Mouse (Mus musculus) C2C12 (cell line): Measurements from ENCODE around the gene Ubtf. TPM values are rescaled to one million over a fixed set of nuclear protein-coding genes. Genes with fewer than 3 reads are reported as not detected.

Experiments
- H3K27me3 ChIP-seq: one replicate; pipeline ENCODE4 v1.6.1; 2011; ENCODE audit not compliant: control insufficient read depth, insufficient read depth, insufficient read length
- H3K36me3 ChIP-seq: one replicate; pipeline ENCODE4 v1.6.1; 2011; ENCODE audit not compliant: control insufficient read depth, insufficient read depth
- H3K4me3 ChIP-seq: one replicate; pipeline ENCODE4 v1.5.1; 2011; ENCODE audit warnings: mild to moderate bottlenecking, control low read depth; ENCODE audit not compliant: poor library complexity, insufficient read depth, severe bottlenecking
- H3K79me2 ChIP-seq: one replicate; pipeline ENCODE4 v1.6.1; 2011; ENCODE audit not compliant: control insufficient read depth, insufficient read depth
- H3K79me3 ChIP-seq: one replicate; pipeline ENCODE4 v1.6.1; 2011; ENCODE audit warnings: low read depth, control low read depth
- H3ac ChIP-seq: one replicate; pipeline ENCODE3; 2011; ENCODE audit warnings: low read depth; ENCODE audit not compliant: control insufficient read depth, insufficient read length
- CEBPB ChIP-seq: IDR thresholded peaks from one replicate; pipeline ENCODE4 v1.6.1; 2011; ENCODE audit warnings: low read depth, mild to moderate bottlenecking, control low read depth, moderate library complexity
- CTCF ChIP-seq: IDR thresholded peaks from one replicate; pipeline ENCODE4 v1.5.1; 2011; ENCODE audit not compliant: control insufficient read depth, insufficient read depth, insufficient read length
- FOSL1 ChIP-seq: IDR thresholded peaks from one replicate; pipeline ENCODE4 v1.8.0; 2011; ENCODE audit warnings: mild to moderate bottlenecking, low read length; ENCODE audit not compliant: poor library complexity, insufficient read depth, severe bottlenecking
- MAX ChIP-seq: IDR thresholded peaks from one replicate; pipeline ENCODE4 v1.6.1; 2011; ENCODE audit warnings: mild to moderate bottlenecking, control low read depth
- MYOD1 ChIP-seq: IDR thresholded peaks from one replicate; pipeline ENCODE4 v1.6.1; 2011; ENCODE audit warnings: low read depth; ENCODE audit not compliant: control insufficient read depth, insufficient read length
- MYOG ChIP-seq: IDR thresholded peaks from one replicate; pipeline ENCODE4 v1.6.1; 2011; ENCODE audit not compliant: control insufficient read depth, insufficient read length; ENCODE audit errors: extremely low read depth
- USF1 ChIP-seq: IDR thresholded peaks from one replicate; pipeline ENCODE4 v1.6.1; 2011; ENCODE audit warnings: low read depth, mild to moderate bottlenecking, control low read depth, moderate library complexity
- polyA plus RNA-seq: library from polyadenylated mRNA; unstranded; fragments of >200 nt; fragmentation: generic; extraction: Trizol; gene quantifications from one replicate; pipeline ENCODE4 v1.2.1, GENCODE M21; 2012; ENCODE audit warnings: missing spikeins

Ubtf gene
- polyA plus RNA-seq, 1 experiment, result 70.2 TPM

GRCm38 (mm10) chr11:102348771-102349170, 29.2 kb upstream of the Ubtf start:
- Histone ChIP-seq H3K4me3 (no peak overlapping the region), H3K79me2 (no peaks in the 10 kb centered on the region), H3K79me3 (no peaks in the 10 kb centered on the region), H3K36me3 (no peaks in the 10 kb centered on the region), H3K27me3 (peaks cover 75% of the 10 kb centered on the region), H3ac (no peak overlapping the region)
- TF ChIP-seq CTCF (no peak), FOSL1 (no peak), USF1 (no peak), MAX (no peak), MYOD1 (no peak), MYOG (no peak), CEBPB (no peak)

- H3K79me2 ChIP-seq, result no peaks in the 10 kb centered on the region
- peaks cover 73% of the 10 kb centered on the region for H3K27me3 ChIP-seq
- H3ac ChIP-seq, result no peak overlapping the region
- no peak overlapping the region for H3K4me3 ChIP-seq
- TF ChIP-seq MYOD1 (no peak), FOSL1 (no peak), CTCF (no peak), MAX (no peak), CEBPB (no peak), USF1 (no peak), MYOG (no peak)
- H3K79me3 ChIP-seq, result no peaks in the 10 kb centered on the region
- H3K36me3 ChIP-seq, result no peaks in the 10 kb centered on the region
Observed at GRCm38 (mm10) chr11:102348101-102348585, 28.6 kb upstream of the Ubtf start.

- Histone ChIP-seq H3K79me2 (no peaks in the 10 kb centered on the region), H3ac (no peak overlapping the region), H3K36me3 (no peaks in the 10 kb centered on the region), H3K27me3 (peaks cover 73% of the 10 kb centered on the region), H3K4me3 (no peak overlapping the region), H3K79me3 (no peaks in the 10 kb centered on the region)
- TF ChIP-seq MYOD1 (no peak), USF1 (no peak), FOSL1 (no peak), MAX (no peak), CTCF (no peak)
Observed at GRCm38 (mm10) chr11:102347683-102348082, 28.1 kb upstream of the Ubtf start.

GRCm38 (mm10) chr11:102346926-102347325, 27.4 kb upstream of the Ubtf start:
- TF ChIP-seq CEBPB, result no peak
- TF ChIP-seq USF1, result no peak
- TF ChIP-seq MYOD1, result no peak
- TF ChIP-seq CTCF, result no peak
- Histone ChIP-seq H3K4me3 (no peak overlapping the region), H3K79me2 (no peaks in the 10 kb centered on the region), H3K36me3 (no peaks in the 10 kb centered on the region), H3K27me3 (peaks cover 70% of the 10 kb centered on the region), H3ac (no peak overlapping the region), H3K79me3 (no peaks in the 10 kb centered on the region)

- no peaks in the 10 kb centered on the region for H3K79me2 ChIP-seq
- no peaks in the 10 kb centered on the region for H3K79me3 ChIP-seq
- TF ChIP-seq MYOD1 (no peak), MYOG (no peak), CTCF (no peak), CEBPB (no peak), USF1 (no peak), FOSL1 (no peak)
- H3K27me3 ChIP-seq, result peaks cover 48% of the 10 kb centered on the region
- no peaks in the 10 kb centered on the region for H3K36me3 ChIP-seq
- H3ac ChIP-seq, result no peak overlapping the region
- H3K4me3 ChIP-seq, result no peak overlapping the region
Observed at GRCm38 (mm10) chr11:102344458-102344857, 24.9 kb upstream of the Ubtf start.

GRCm38 (mm10) chr11:102342742-102343141, 23.2 kb upstream of the Ubtf start:
- H3K27me3 ChIP-seq, result peaks cover 43% of the 10 kb centered on the region
- no peak overlapping the region for H3ac ChIP-seq
- TF ChIP-seq CTCF, result no peak
- TF ChIP-seq MYOG, result no peak
- no peak for TF ChIP-seq USF1
- TF ChIP-seq CEBPB, result no peak
- no peak for TF ChIP-seq MAX
- no peak for TF ChIP-seq MYOD1
- H3K36me3 ChIP-seq, result no peaks in the 10 kb centered on the region
- no peak overlapping the region for H3K4me3 ChIP-seq
- no peaks in the 10 kb centered on the region for H3K79me2 ChIP-seq
- no peaks in the 10 kb centered on the region for H3K79me3 ChIP-seq
